Mouse (Mus musculus) CH12.LX (cell line): ENCODE data around the gene Tanc2. TPM values are rescaled to one million over a fixed set of nuclear protein-coding genes. Genes with fewer than 3 reads are reported as not detected.

Experiments used
- DNase-seq: peaks from one replicate; pipeline ENCODE4 v3.0.0-alpha.2; 2013; ENCODE audit errors: extremely low read depth
- H3K27ac ChIP-seq: 2 replicates; pipeline ENCODE4 v1.5.1; 2012; ENCODE audit warnings: low read depth, mild to moderate bottlenecking, control low read depth, moderate library complexity; ENCODE audit not compliant: insufficient read depth
- H3K27me3 ChIP-seq: replicated peaks from 2 replicates; pipeline ENCODE3; 2012; ENCODE audit warnings: inconsistent platforms
- H3K36me3 ChIP-seq, 2 experiments: replicated peaks in 1 of 2; 2 replicates each; pipeline versions ENCODE3 to v1.6.1; 2012; ENCODE audit warnings: inconsistent platforms in 1 of 2, low read length in 1 of 2, mild to moderate bottlenecking in 1 of 2, mixed read lengths in 1 of 2, moderate library complexity in 1 of 2; ENCODE audit not compliant: control insufficient read depth in 1 of 2, insufficient read depth in 1 of 2
- H3K4me1 ChIP-seq, 2 experiments: 2 replicates each; pipeline ENCODE4 v1.6.1; 2012; ENCODE audit warnings: inconsistent platforms in 1 of 2, moderate library complexity in 1 of 2; ENCODE audit not compliant: insufficient read depth in 2 of 2, control insufficient read depth in 1 of 2
- H3K4me2 ChIP-seq: 2 replicates; pipeline ENCODE4 v1.6.1; 2012; ENCODE audit warnings: low read depth, mild to moderate bottlenecking, control low read depth; ENCODE audit not compliant: poor library complexity, insufficient read depth, severe bottlenecking
- H3K4me3 ChIP-seq, 3 experiments: fragments of 150-350 bp in 1 of 3; sonication (generic) in 1 of 3; replicated peaks in 1 of 3; 2 replicates each; pipeline versions ENCODE3 to v1.5.1; 2011 to 2012; ENCODE audit warnings: low read depth in 2 of 3, low read length in 2 of 3, mild to moderate bottlenecking in 2 of 3, moderate library complexity in 2 of 3, control low read depth in 1 of 3, improper control_type of control experiment in 1 of 3, inconsistent platforms in 1 of 3, mixed read lengths in 1 of 3; ENCODE audit not compliant: poor library complexity in 1 of 3
- H3K79me2 ChIP-seq: replicated peaks from 2 replicates; pipeline ENCODE4 v1.6.1; 2012; ENCODE audit warnings: mild to moderate bottlenecking, moderate library complexity; ENCODE audit not compliant: control insufficient read depth, poor library complexity, insufficient read depth, severe bottlenecking; ENCODE audit errors: extremely low read depth
- H3K9ac ChIP-seq: 2 replicates; pipeline ENCODE4 v1.6.1; 2012; ENCODE audit warnings: low read depth, mild to moderate bottlenecking, control low read depth, moderate library complexity; ENCODE audit not compliant: insufficient read depth
- H3K9me3 ChIP-seq: replicated peaks from 2 replicates; pipeline ENCODE3; 2012; ENCODE audit warnings: low read length, inconsistent platforms, mixed read lengths
- CHD1 ChIP-seq: IDR thresholded peaks from 2 replicates; pipeline ENCODE4 v1.6.1; 2012; ENCODE audit warnings: low read depth, low read length, improper control_type of control experiment, inconsistent platforms
- CHD2 ChIP-seq: IDR thresholded peaks from 2 replicates; pipeline ENCODE4 v1.6.1; 2011; ENCODE audit warnings: low read length, improper control_type of control experiment
- E2F4 ChIP-seq: IDR thresholded peaks from 2 replicates; pipeline ENCODE4 v1.6.1; 2011; ENCODE audit warnings: low read depth, low read length, improper control_type of control experiment; ENCODE audit not compliant: insufficient replicate concordance
- EP300 ChIP-seq: IDR thresholded peaks from 2 replicates; pipeline ENCODE4 v1.6.1; 2011; ENCODE audit warnings: low read length, improper control_type of control experiment
- GABPA ChIP-seq: IDR thresholded peaks from 2 replicates; pipeline ENCODE4 v1.6.1; 2012; ENCODE audit warnings: low read depth, low read length, improper control_type of control experiment, inconsistent platforms; ENCODE audit not compliant: insufficient replicate concordance
- IRF4 ChIP-seq: IDR thresholded peaks from 2 replicates; pipeline ENCODE4 v1.6.1; 2014; ENCODE audit warnings: low read depth, mild to moderate bottlenecking, inconsistent platforms, low read length, improper control_type of control experiment
- JUN ChIP-seq: IDR thresholded peaks from 2 replicates; pipeline ENCODE4 v1.6.1; 2011; ENCODE audit warnings: low read depth, mild to moderate bottlenecking, low read length, improper control_type of control experiment, moderate library complexity; ENCODE audit not compliant: insufficient read depth
- JUND ChIP-seq: conservative IDR thresholded peaks from 2 replicates; pipeline ENCODE4 v1.6.1; 2011; ENCODE audit warnings: low read depth, low read length, improper control_type of control experiment
- KAT2A ChIP-seq: IDR thresholded peaks from 2 replicates; pipeline ENCODE4 v1.6.1; 2012; ENCODE audit warnings: low read length, improper control_type of control experiment, inconsistent platforms; ENCODE audit not compliant: insufficient replicate concordance
- MAFK ChIP-seq: IDR thresholded peaks from 2 replicates; pipeline ENCODE4 v1.6.1; 2011; ENCODE audit warnings: low read length, improper control_type of control experiment; ENCODE audit not compliant: insufficient replicate concordance
- MXI1 ChIP-seq: IDR thresholded peaks from 2 replicates; pipeline ENCODE4 v1.6.1; 2011; ENCODE audit warnings: mild to moderate bottlenecking, low read depth, low read length, improper control_type of control experiment
- NELFE ChIP-seq: IDR thresholded peaks from 2 replicates; pipeline ENCODE4 v1.6.1; 2011; ENCODE audit warnings: low read depth, low read length, improper control_type of control experiment
- NRF1 ChIP-seq: IDR thresholded peaks from 2 replicates; pipeline ENCODE4 v1.6.1; 2014; ENCODE audit warnings: low read depth, mild to moderate bottlenecking, inconsistent platforms, low read length, improper control_type of control experiment, moderate library complexity
- POLR2A ChIP-seq: IDR thresholded peaks from 2 replicates; pipeline ENCODE4 v1.6.1; 2011; ENCODE audit warnings: low read depth, mild to moderate bottlenecking, improper control_type of control experiment, low read length
- POLR2AphosphoS2 ChIP-seq: IDR thresholded peaks from 2 replicates; pipeline ENCODE4 v1.6.1; 2011; ENCODE audit warnings: low read depth, low read length, improper control_type of control experiment
- SIN3A ChIP-seq: IDR thresholded peaks from 2 replicates; pipeline ENCODE4 v1.6.1; 2012; ENCODE audit warnings: low read length, improper control_type of control experiment, inconsistent platforms
- TBP ChIP-seq: conservative IDR thresholded peaks from 2 replicates; pipeline ENCODE4 v1.6.1; 2011; ENCODE audit warnings: low read depth, low read length, improper control_type of control experiment
- TCF12 ChIP-seq: IDR thresholded peaks from 2 replicates; pipeline ENCODE4 v1.6.1; 2014; ENCODE audit warnings: low read depth, mild to moderate bottlenecking, inconsistent platforms, low read length, improper control_type of control experiment
- UBTF ChIP-seq: IDR thresholded peaks from 2 replicates; pipeline ENCODE4 v1.6.1; 2012; ENCODE audit warnings: low read depth, mild to moderate bottlenecking, inconsistent platforms, low read length, improper control_type of control experiment, moderate library complexity
- USF1 ChIP-seq: IDR thresholded peaks from 2 replicates; pipeline ENCODE4 v1.6.1; 2014; ENCODE audit warnings: low read depth, mild to moderate bottlenecking, inconsistent platforms, low read length, improper control_type of control experiment
- ZMIZ1 ChIP-seq: IDR thresholded peaks from 2 replicates; pipeline ENCODE4 v1.6.1; 2012; ENCODE audit warnings: low read depth, mild to moderate bottlenecking, inconsistent platforms, low read length, improper control_type of control experiment
- dilution Hi-C: fragments of 300-500 bp; cut with MboI; formaldehyde crosslinking; loops from 2 replicates; pipeline ENCODE4 v1.14.3; 2020; ENCODE audit warnings: low sequenced_read_pairs; ENCODE audit not compliant: extremely low pct_unique_long_range_greater_than_20kb, extremely low pct_ligation_motif_present
- in situ Hi-C: fragments of 300-500 bp; cut with MboI; formaldehyde crosslinking; loops from 3 replicates; pipeline ENCODE4 v1.14.3; 2019; ENCODE audit warnings: low sequenced_read_pairs, low pct_ligation_motif_present, low pct_unique_long_range_greater_than_20kb, mixed read lengths
- polyA plus RNA-seq: library from polyadenylated mRNA; unstranded; fragments of >175 nt; gene quantifications from 2 replicates; pipeline ENCODE4 v1.2.1, GENCODE M21; 2012; ENCODE audit warnings: low read depth; ENCODE audit not compliant: insufficient read length
- total RNA-seq, 2 experiments: library from RNA; depleted of rRNA; stranded (reverse); fragments of 300-350 nt in 1 of 2; fragments of >200 nt in 1 of 2; gene quantifications; 2 replicates each; pipeline ENCODE4 v1.2.3; 2012 to 2014

The Tanc2 gene
- total and polyA plus RNA-seq, 3 experiments = 2.6 to 10.4 (median 3.2) TPM

DNA sequence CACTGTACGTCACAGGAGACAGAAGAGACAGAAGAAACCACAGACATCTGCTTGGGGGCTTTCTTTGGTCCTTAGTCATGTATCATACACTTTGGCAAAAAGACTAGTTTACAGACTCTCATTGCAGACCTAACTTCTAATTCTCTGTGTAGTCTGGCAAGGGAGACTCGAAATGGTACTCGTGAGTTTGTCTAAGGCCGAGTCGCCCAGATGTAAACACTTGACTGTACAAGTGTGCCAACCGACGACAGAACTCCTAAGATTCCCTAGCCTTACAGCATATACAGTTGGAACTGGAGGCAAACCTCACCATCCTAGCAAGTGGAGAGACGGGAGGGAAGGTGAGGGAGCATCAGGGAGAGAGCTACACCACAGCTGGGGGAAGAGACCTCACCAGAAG, 344.0 kb downstream of the Tanc2 start:
- peaks cover 66% of the 10 kb centered on the region for H3K27me3 ChIP-seq
- H3K4me3 ChIP-seq = no peak overlapping the region
- no peaks in the 10 kb centered on the region for H3K79me2 ChIP-seq
- no peaks in the 10 kb centered on the region for H3K9me3 ChIP-seq
- TF ChIP-seq EP300 (no peak), SIN3A (no peak), NELFE (no peak), GABPA (no peak), ZMIZ1 (no peak), UBTF (no peak), POLR2AphosphoS2 (no peak), NRF1 (no peak), CHD1 (no peak), TCF12 (no peak), MXI1 (no peak), POLR2A (no peak), KAT2A (no peak), JUND (no peak), MAFK (no peak), USF1 (no peak), JUN (no peak)
- no peak overlapping the region for H3K27ac ChIP-seq
- dilution Hi-C loops = loop anchor here (25.0 kb wide), 1 partner anchor 129 kb away; the partner anchor contains the start of gene Taco1
- DNase-seq = no peak
- no peak overlapping the region for H3K4me2 ChIP-seq
- no peaks in the 10 kb centered on the region for H3K4me1 ChIP-seq
- no peaks in the 10 kb centered on the region for H3K36me3 ChIP-seq
- in situ Hi-C loops = loop anchor here (10.0 kb wide), 1 partner anchor 61 kb away; the partner anchor contains the start of gene Ace3
- H3K9ac ChIP-seq = no peak overlapping the region

GRCm38 (mm10) chr11:105934303-105934711, 344.5 kb downstream of the Tanc2 start:
- Histone ChIP-seq H3K27me3 (peaks cover 72% of the 10 kb centered on the region), H3K36me3 (no peaks in the 10 kb centered on the region), H3K9me3 (no peaks in the 10 kb centered on the region), H3K27ac (no peak overlapping the region), H3K4me2 (no peak overlapping the region), H3K4me3 (no peak overlapping the region), H3K79me2 (no peaks in the 10 kb centered on the region), H3K4me1 (no peaks in the 10 kb centered on the region), H3K9ac (no peak overlapping the region)
- no peak for TF ChIP-seq IRF4
- TF ChIP-seq CHD2 = no peak
- no peak for TF ChIP-seq TBP
- no peak for TF ChIP-seq ZMIZ1
- TF ChIP-seq E2F4 = no peak
- TF ChIP-seq SIN3A = no peak
- in situ Hi-C loops (loop anchor here (10.0 kb wide), 1 partner anchor 60 kb away; the partner anchor contains the start of gene Ace3), dilution Hi-C loops (loop anchor here (25.0 kb wide), 1 partner anchor 128 kb away; the partner anchor contains the start of gene Taco1)
- DNase-seq = no peak
